ENCODE assay signal across 8 mouse cellular contexts in the genomic region with DNA sequence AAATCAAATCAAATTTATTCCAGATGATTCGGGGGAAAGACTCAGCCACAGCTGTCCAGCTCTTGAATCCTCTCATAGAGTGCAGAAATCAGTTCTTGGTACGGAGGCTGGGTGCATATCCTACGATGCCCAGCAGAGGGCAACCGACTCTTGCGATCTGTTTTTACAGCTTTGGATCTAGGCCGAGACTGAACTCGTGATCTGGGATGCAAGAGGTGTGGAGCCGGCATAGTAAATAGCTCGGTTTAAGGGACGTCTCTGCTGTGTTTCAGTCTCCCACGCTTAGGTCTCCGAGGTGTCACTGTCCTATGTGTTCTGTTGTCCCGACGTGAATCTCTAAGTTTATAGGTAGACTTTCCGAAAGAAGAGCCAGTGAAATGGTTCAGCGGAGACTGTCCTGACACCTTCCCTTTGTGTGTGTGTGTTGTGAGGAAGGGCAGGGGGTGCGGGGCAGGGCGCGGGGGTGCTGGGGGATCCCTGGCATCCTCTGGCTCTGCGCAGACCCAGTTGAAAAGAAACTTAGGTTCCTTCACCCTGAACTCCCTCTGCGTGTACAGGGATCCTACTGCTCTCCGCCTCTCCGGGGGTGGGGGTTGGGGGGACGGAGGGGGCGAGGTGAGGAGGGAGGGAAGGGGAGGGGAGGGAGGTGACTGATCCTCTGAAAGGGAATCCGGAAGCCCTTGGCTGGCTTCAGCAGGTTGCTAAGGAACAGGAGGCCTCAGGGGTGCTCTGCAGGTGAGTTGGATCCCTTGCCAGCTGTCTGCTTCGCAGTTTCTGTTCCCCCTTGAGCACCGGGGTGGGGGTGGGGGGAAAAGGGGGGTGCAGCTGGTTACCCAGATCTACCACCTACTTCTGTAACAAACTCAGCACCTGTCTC. TPM values are rescaled to one million over a fixed set of nuclear protein-coding genes. Genes with fewer than 3 reads are reported as not detected.
DNase-seq lines count a peak whose midpoint lies in the region; ATAC-seq lines count a peak whose summit lies in the region.

No protein-coding gene starts in this region.

- no peaks in the 10 kb centered on the region for H3K27me3 ChIP-seq in hindbrain, embryonic 14.5 days (ENCODE audit: control insufficient read depth, insufficient read depth, low read length)

- H3K36me3 ChIP-seq in hindbrain, embryonic 14.5 days (replicated peaks; ENCODE audit: control insufficient read depth, insufficient read depth): no peaks in the 10 kb centered on the region

- H3K9me3 ChIP-seq in hindbrain, embryonic 14.5 days (ENCODE audit: control insufficient read depth, low read length): no peaks in the 10 kb centered on the region

- 0 out of 2 replicates have a peak overlapping the region, but pooled peaks have one; percentile 7 for H3K9ac ChIP-seq in hindbrain, embryonic 14.5 days

- peak overlapping the region; percentile 13 for H3K4me3 ChIP-seq in hindbrain, embryonic 14.5 days (replicated peaks; ENCODE audit: low read length)

- H3K4me1 ChIP-seq in hindbrain, embryonic 14.5 days (replicated peaks; ENCODE audit: control insufficient read depth, insufficient read depth, low read length): peaks cover 6% of the 10 kb centered on the region

- ATAC-seq in hindbrain, embryonic 14.5 days (ENCODE audit: low FRiP score): peak; percentile 57; the same call in 1 of the 2 replicates

- no peak overlapping the region for H3K27ac ChIP-seq in hindbrain, embryonic 14.5 days

- peak; percentile 94 for DNase-seq in R1 (ENCODE audit: low read depth, low spot score)
- peak; percentile 91 to 94 for DNase-seq in cerebellum, postnatal 14 days
- DNase-seq in frontal cortex, postnatal 25 days (ENCODE audit: low spot score in 2 of 2): peak; percentile 80 to 85
- peak; percentile 97 for DNase-seq in hindbrain, embryonic 14.5 days (ENCODE audit: low spot score)
- peak; percentile 71 to 82 for DNase-seq in layer of hippocampus, postnatal 25 days (ENCODE audit: extremely low spot score in 1 of 2, low spot score in 1 of 2)
- peak; percentile 88 for DNase-seq in lung, postnatal 36 days
- DNase-seq in retina, postnatal 7 days (ENCODE audit: low read depth, low spot score): peak; percentile 76
- peak; percentile 77 for DNase-seq in urinary bladder, postnatal 14 days (ENCODE audit: low spot score)

- WGBS in hindbrain, embryonic 14.5 days: 4% methylated on average over 28 of the region's 28 CpGs

- peak overlapping the region; percentile 45 for H3K4me2 ChIP-seq in hindbrain, embryonic 14.5 days (replicated peaks)

RNA-seq across cellular contexts. Expression of gene Srsf2, which starts 32.6 kb away (rescaled TPM):
- polyA plus RNA-seq in hindbrain, embryonic 14.5 days (2014; fragmentation: Nextera tagmentation; extraction: Ambion mirVana): 556 and 567 TPM in 2 replicates
- total RNA-seq in layer of hippocampus, postnatal 25 days (2021): 100 to 1,000 TPM; 156 to 162 TPM

RNA-seq across cellular contexts. Expression of gene Mgat5b, which starts 33.1 kb away (rescaled TPM):
- 24.5 and 26.0 TPM in 2 replicates for polyA plus RNA-seq in hindbrain, embryonic 14.5 days (2014; fragmentation: Nextera tagmentation; extraction: Ambion mirVana)
- total RNA-seq in layer of hippocampus, postnatal 25 days (2021): 10 to 100 TPM; 46.1 to 48.1 TPM

RNA-seq across cellular contexts. Expression of gene Mfsd11, which starts 33.3 kb away (rescaled TPM):
- 51.9 and 54.4 TPM in 2 replicates for polyA plus RNA-seq in hindbrain, embryonic 14.5 days (2014; fragmentation: Nextera tagmentation; extraction: Ambion mirVana)
- total RNA-seq in layer of hippocampus, postnatal 25 days (2021): 10 to 100 TPM; 35.8 to 49.4 TPM

RNA-seq across cellular contexts. Expression of gene Jmjd6, which starts 42.3 kb away (rescaled TPM):
- polyA plus RNA-seq in hindbrain, embryonic 14.5 days (2014; fragmentation: Nextera tagmentation; extraction: Ambion mirVana): 64.6 and 65.7 TPM in 2 replicates
- total RNA-seq in layer of hippocampus, postnatal 25 days (2021): 10 to 100 TPM; 30.3 TPM

RNA-seq across cellular contexts. Expression of gene Mettl23, which starts 42.4 kb away (rescaled TPM):
- 70.0 and 73.9 TPM in 2 replicates for polyA plus RNA-seq in hindbrain, embryonic 14.5 days (2014; fragmentation: Nextera tagmentation; extraction: Ambion mirVana)
- 10 to 100 TPM; 23.8 to 29.5 TPM for total RNA-seq in layer of hippocampus, postnatal 25 days (2021)
